Mouse (Mus musculus) bone marrow, adult 2 months (tissue): ENCODE measurements at regions not wholly inside any gene's neighbourhood (a gene's known extent, or its start where the extent isn't known, plus 50 kb on each side); places are given as distances from the start of the nearest gene placed in this dataset.

Experiments used
- CTCF ChIP-seq: fragments of 200-500 bp; IDR thresholded peaks from 2 replicates; pipeline ENCODE4 v1.5.1; 2011; ENCODE audit warnings: low read length, control low read depth; ENCODE audit not compliant: control insufficient read depth, insufficient read depth
- POLR2A ChIP-seq: fragments of 200-500 bp; IDR thresholded peaks from 2 replicates; pipeline ENCODE4 v1.6.1; 2011; ENCODE audit warnings: low read depth, mild to moderate bottlenecking, control low read depth, low read length, borderline replicate concordance; ENCODE audit not compliant: control insufficient read depth

DNA sequence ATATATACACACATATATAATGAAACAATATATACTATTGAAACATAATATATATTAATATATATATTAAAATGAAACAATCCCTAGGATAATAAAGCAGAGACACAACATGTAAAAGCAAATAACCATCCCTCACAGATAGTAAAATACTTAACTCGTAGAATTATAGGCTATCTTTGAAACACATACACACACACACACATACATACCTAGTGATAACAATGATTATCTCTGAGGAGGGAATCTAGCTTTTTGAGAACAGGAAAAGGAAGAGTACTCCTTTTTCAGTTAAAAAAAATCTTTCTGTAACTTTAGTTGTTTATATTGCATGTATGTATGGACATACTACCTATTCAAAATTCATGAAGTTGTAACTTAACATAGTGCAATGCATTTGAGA is 79.1 kb upstream of the Tank start:
- no peak for TF ChIP-seq POLR2A
- no peak for TF ChIP-seq CTCF
